Mouse (Mus musculus) cortical plate, adult 2 months (tissue): ENCODE results near the gene Usp21. TPM values are rescaled to one million over a fixed set of nuclear protein-coding genes. Genes with fewer than 3 reads are reported as not detected.

Source experiments
- H3K27ac ChIP-seq: fragments of 200-500 bp; 2 replicates; pipeline ENCODE4 v1.5.1; 2012; ENCODE audit warnings: low read length, control low read depth, inconsistent platforms; ENCODE audit not compliant: insufficient read depth
- H3K4me1 ChIP-seq: fragments of 200-500 bp; 2 replicates; pipeline ENCODE4 v1.6.1; 2011; ENCODE audit warnings: low read length; ENCODE audit not compliant: control insufficient read depth, insufficient read depth
- H3K4me3 ChIP-seq: fragments of 200-500 bp; 2 replicates; pipeline ENCODE4 v1.5.1; 2011; ENCODE audit warnings: mild to moderate bottlenecking, low read length, control low read depth; ENCODE audit not compliant: insufficient read depth
- CTCF ChIP-seq: fragments of 200-500 bp; IDR thresholded peaks from 2 replicates; pipeline ENCODE4 v1.5.1; 2011; ENCODE audit warnings: mild to moderate bottlenecking, control low read depth, low read length; ENCODE audit not compliant: insufficient read depth; ENCODE audit errors: extremely low read depth
- POLR2A ChIP-seq: fragments of 200-500 bp; IDR thresholded peaks from 2 replicates; pipeline ENCODE4 v1.6.1; 2011; ENCODE audit warnings: mild to moderate bottlenecking, low read length, control low read depth; ENCODE audit not compliant: insufficient read depth; ENCODE audit errors: extremely low read depth
- polyA plus RNA-seq: library from polyadenylated mRNA; depleted of rRNA; stranded (reverse); fragments of >200 nt; gene quantifications from 2 replicates; pipeline ENCODE4 v1.2.3, GENCODE M21; 2012; rRNA removed

Usp21 gene
- polyA plus RNA-seq, 1 experiment: 70.2 TPM

DNA sequence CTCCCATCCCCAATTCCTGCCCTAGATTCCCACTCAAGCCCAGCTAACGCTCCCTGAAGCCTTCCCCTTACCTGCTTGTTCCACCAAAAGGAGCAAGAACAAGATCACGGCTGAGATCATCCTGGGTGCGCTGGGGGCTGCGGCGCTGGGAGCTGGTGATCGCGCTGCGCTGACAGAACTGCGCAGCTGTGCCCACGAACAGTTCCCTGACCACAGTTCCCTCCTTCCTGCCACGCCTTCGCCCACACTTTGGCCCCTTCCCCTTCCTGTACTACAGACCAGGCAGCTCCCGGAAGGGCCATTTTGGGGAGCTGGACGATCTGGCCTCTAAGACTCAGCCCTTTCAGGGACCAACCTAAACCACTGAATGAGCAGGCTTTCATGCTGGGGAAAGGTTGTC is 53.7 kb downstream of the Usp21 start, which contains the start of gene Fcer1g:
Gene Fcer1g (minus strand): TSS at position 240 of the 400 bp plus-strand sequence.
- Histone ChIP-seq H3K4me3 (no peak within 1 kb of the TSS), H3K27ac (no peak within 1 kb of the TSS), H3K4me1 (no peaks in the 10 kb centered on the region)
- TF ChIP-seq CTCF (no peak), POLR2A (no peak)

GRCm38 (mm10) chr1:171232800-171233730 is 54.7 kb downstream of the Usp21 start:
- TF ChIP-seq POLR2A (no peak), CTCF (no peak)
- Histone ChIP-seq H3K27ac (no peak overlapping the region), H3K4me1 (no peaks in the 10 kb centered on the region), H3K4me3 (no peak overlapping the region)

DNA sequence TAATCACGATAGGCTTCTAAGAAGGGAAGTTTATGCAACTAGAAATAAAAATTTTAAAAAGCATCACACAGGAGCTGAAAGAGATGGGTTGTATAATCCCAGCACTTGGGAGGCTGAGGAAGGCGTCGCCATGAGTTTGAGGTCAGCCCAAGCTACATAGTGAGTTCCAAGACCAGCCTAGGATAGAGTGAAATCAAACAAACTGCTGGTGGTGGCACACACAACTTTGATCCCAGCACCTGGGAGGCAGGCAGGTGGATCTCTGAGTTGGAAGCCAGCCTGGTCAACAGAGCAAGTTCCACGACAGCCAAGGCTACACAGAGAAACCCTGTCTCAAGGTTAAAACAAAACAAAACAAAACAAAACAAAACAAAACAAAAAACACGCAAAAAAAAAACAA is 55.4 kb downstream of the Usp21 start:
- Histone ChIP-seq H3K4me3 (no peak overlapping the region), H3K27ac (no peak overlapping the region), H3K4me1 (no peaks in the 10 kb centered on the region)
- TF ChIP-seq CTCF (no peak), POLR2A (no peak)

Other genes with a start within 250 kb of the Usp21 start
- gene Fcgr3, start 223.1 kb downstream of the Usp21 start, polyA plus RNA-seq: 20.6 and 21.1 TPM in 2 replicates
- 2.7 and 4.5 TPM in 2 replicates for gene Cfap126, start 174.1 kb downstream of the Usp21 start, polyA plus RNA-seq
- gene Sdhc, start 137.4 kb downstream of the Usp21 start, polyA plus RNA-seq: 219 and 242 TPM in 2 replicates
- gene Mpz, start 137.3 kb downstream of the Usp21 start, polyA plus RNA-seq: 0.13 and 0.19 TPM in 2 replicates
- 109 and 168 TPM in 2 replicates for gene Pcp4l1, start 91.7 kb downstream of the Usp21 start, polyA plus RNA-seq
- gene Nr1i3, start 74.0 kb downstream of the Usp21 start, polyA plus RNA-seq: 0.11 and 0.15 TPM in 2 replicates
- 82.2 and 94.6 TPM in 2 replicates for gene Tomm40l, start 65.5 kb downstream of the Usp21 start, polyA plus RNA-seq
- gene Apoa2, start 62.9 kb downstream of the Usp21 start, polyA plus RNA-seq: 2.8 and 3.0 TPM in 2 replicates
- gene Fcer1g, start 53.6 kb downstream of the Usp21 start, polyA plus RNA-seq: 35.9 and 40.7 TPM in 2 replicates
- gene Adamts4, start 37.6 kb downstream of the Usp21 start, polyA plus RNA-seq: 14.4 and 20.1 TPM in 2 replicates
- 202 and 215 TPM in 2 replicates for gene Ndufs2, start 36.6 kb downstream of the Usp21 start, polyA plus RNA-seq
- 73.7 and 74.1 TPM in 2 replicates for gene B4galt3, start 17.7 kb downstream of the Usp21 start, polyA plus RNA-seq
- gene Ppox, start 6.8 kb downstream of the Usp21 start, polyA plus RNA-seq: 72.1 and 76.9 TPM in 2 replicates
- 93.9 and 98.8 TPM in 2 replicates for gene Ufc1, start 7.0 kb upstream of the Usp21 start, polyA plus RNA-seq
- gene Dedd, start 41.2 kb upstream of the Usp21 start, polyA plus RNA-seq: 45.0 and 50.2 TPM in 2 replicates
- 71.3 and 77.3 TPM in 2 replicates for gene Nit1, start 57.7 kb upstream of the Usp21 start, polyA plus RNA-seq
- gene Pfdn2, start 57.7 kb upstream of the Usp21 start, polyA plus RNA-seq: 138 and 141 TPM in 2 replicates
- gene Klhdc9, start 72.8 kb upstream of the Usp21 start, polyA plus RNA-seq: 8.8 and 10.4 TPM in 2 replicates
- 3.2 and 3.8 TPM in 2 replicates for gene Nectin4, start 82.1 kb upstream of the Usp21 start, polyA plus RNA-seq
- 1.6 and 2.1 TPM in 2 replicates for gene Arhgap30, start 101.0 kb upstream of the Usp21 start, polyA plus RNA-seq
- gene Usf1, start 123.3 kb upstream of the Usp21 start, polyA plus RNA-seq: 99.2 and 102 TPM in 2 replicates
- 2.1 TPM in 2 replicates for gene Tstd1, start 130.9 kb upstream of the Usp21 start, polyA plus RNA-seq
- gene F11r, start 149.5 kb upstream of the Usp21 start, polyA plus RNA-seq: 8.0 and 9.0 TPM in 2 replicates
- gene Alyref2, start 215.5 kb upstream of the Usp21 start, polyA plus RNA-seq: 5.4 and 7.9 TPM in 2 replicates
- gene Itln1, start 247.3 kb upstream of the Usp21 start, polyA plus RNA-seq: not detected in 2 replicates